Mouse (Mus musculus) forebrain, embryonic 12.5 days (tissue): ENCODE data around the gene Klb. TPM values are rescaled to one million over a fixed set of nuclear protein-coding genes. Genes with fewer than 3 reads are reported as not detected.

Source experiments
- ATAC-seq: fragments of 200-750 bp; cut with Nextera tagmentation; 2 replicates; pipeline ENCODE4 v1.8.0; 2017; ENCODE audit warnings: moderate TSS enrichment; ENCODE audit not compliant: low FRiP score
- H3K27ac ChIP-seq: fragments of 300-500 bp; sonication (generic); 2 replicates; pipeline ENCODE4 v1.5.1; 2016; ENCODE audit warnings: mild to moderate bottlenecking
- H3K27me3 ChIP-seq: fragments of 300-500 bp; sonication (generic); 2 replicates; pipeline ENCODE4 v1.6.1; 2016; ENCODE audit warnings: mild to moderate bottlenecking
- H3K36me3 ChIP-seq: fragments of 300-500 bp; sonication (generic); replicated peaks from 2 replicates; pipeline ENCODE4 v1.6.1; 2016; ENCODE audit warnings: mild to moderate bottlenecking
- H3K4me1 ChIP-seq: fragments of 300-500 bp; sonication (generic); 2 replicates; pipeline ENCODE4 v1.6.1; 2016
- H3K4me2 ChIP-seq: fragments of 300-500 bp; sonication (generic); 2 replicates; pipeline ENCODE4 v1.6.1; 2016; ENCODE audit warnings: mild to moderate bottlenecking, moderate library complexity
- H3K4me3 ChIP-seq: fragments of 300-500 bp; sonication (generic); replicated peaks from 2 replicates; pipeline ENCODE4 v1.5.1; 2016; ENCODE audit warnings: mild to moderate bottlenecking
- H3K9ac ChIP-seq: fragments of 300-500 bp; sonication (generic); 2 replicates; pipeline ENCODE4 v1.6.1; 2016; ENCODE audit warnings: mild to moderate bottlenecking
- H3K9me3 ChIP-seq: fragments of 300-500 bp; sonication (generic); 2 replicates; pipeline ENCODE4 v1.6.1; 2016
- WGBS: fragments of 180-500 bp; shearing (Covaris S2); methylation state at CpG from one replicate; pipeline ENCODE4 v1.1.7; 2016; 5-methylcytosine and 5-hydroxymethylcytosine counted together
- polyA plus RNA-seq: library from polyadenylated mRNA; unstranded; fragments of >200 nt; fragmentation: Nextera tagmentation; extraction: Ambion mirVana; gene quantifications from 2 replicates; pipeline ENCODE4 v1.2.1, GENCODE M21; 2016

Gene Klb
- polyA plus RNA-seq, 1 experiment from 2014 or later, result 0.13 TPM

DNA sequence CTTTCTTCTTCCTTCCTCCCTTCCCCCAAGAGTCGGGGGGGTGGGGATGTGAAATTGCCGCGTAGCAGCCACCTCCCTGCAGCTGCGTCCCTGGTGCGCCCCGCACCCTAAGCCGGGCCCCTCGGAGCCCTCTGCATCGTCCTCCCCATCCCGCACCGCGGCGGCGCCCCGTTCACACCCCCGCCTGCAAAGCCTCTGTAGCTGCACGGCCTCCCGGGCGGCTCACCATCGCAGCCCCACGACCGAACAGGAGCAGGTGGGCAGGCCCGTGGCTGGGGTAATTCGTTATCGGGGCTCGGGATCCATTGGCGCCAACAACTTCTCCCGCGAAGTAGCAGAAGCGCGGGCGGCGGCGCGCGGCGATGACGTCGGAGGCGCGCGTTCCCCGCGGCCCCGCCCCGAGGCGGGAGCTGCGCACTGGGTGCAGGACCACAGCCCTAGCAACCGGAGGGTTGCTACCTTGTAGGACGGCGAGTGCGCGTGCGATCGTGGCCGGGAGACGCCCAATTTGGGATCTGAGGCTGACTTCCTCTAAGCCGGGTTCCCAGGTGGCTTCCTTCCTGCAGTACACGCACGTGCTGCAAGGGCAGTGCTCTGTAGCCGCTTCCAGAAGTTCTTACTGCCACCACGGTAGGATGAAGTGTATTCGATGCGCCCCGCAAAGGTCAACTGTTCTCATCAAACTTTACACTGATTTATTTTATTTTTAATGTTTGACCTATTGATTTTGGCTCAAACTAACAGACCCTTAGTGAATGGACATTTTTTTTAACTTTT, 12.6 kb upstream of the Klb start, which contains the start of gene Rfc1:
TSS of gene Rfc1 (minus strand) at position 373 of the 777 bp plus-strand sequence.
- peak; percentile 97 for ATAC-seq
- H3K9me3 ChIP-seq, result no peaks in the 10 kb centered on the region
- 0 out of 2 replicates have a peak, but pooled peaks cover 6% of the 10 kb centered on the region for H3K36me3 ChIP-seq
- no peaks in the 10 kb centered on the region for H3K27me3 ChIP-seq
- H3K4me1 ChIP-seq, result peaks cover 10% of the 10 kb centered on the region; the same call in 1 of the 2 replicates
- H3K4me3 ChIP-seq, result peak within 1 kb of the TSS; percentile 53
- peak within 1 kb of the TSS; percentile 71 for H3K9ac ChIP-seq
- WGBS, result under 1% methylated on average over 65 of the region's 65 CpGs
- peak within 1 kb of the TSS; percentile 33; the same call in 1 of the 2 replicates for H3K27ac ChIP-seq
- H3K4me2 ChIP-seq, result peak within 1 kb of the TSS; percentile 66

- Histone ChIP-seq H3K27ac (no peak overlapping the region), H3K4me2 (peak overlapping the region; percentile 66)
- 19% methylated on average over 4 of the region's 4 CpGs for WGBS
Measured at GRCm38 (mm10) chr5:65336075-65336355, 12.1 kb upstream of the Klb start.

GRCm38 (mm10) chr5:65338394-65338793, 9.7 kb upstream of the Klb start:
- Histone ChIP-seq H3K4me1 (peaks cover 10% of the 10 kb centered on the region; the same call in 1 of the 2 replicates), H3K27ac (no peak overlapping the region), H3K4me3 (no peak overlapping the region), H3K9ac (no peak overlapping the region), H3K27me3 (no peaks in the 10 kb centered on the region), H3K4me2 (no peak overlapping the region), H3K9me3 (no peaks in the 10 kb centered on the region), H3K36me3 (no peaks in the 10 kb centered on the region)
- WGBS, result 80% methylated on average over 6 of the region's 6 CpGs
- no peak for ATAC-seq

More at GRCm38 (mm10) chr5:65336075-65336355, 12.1 kb upstream of the Klb start:
- peaks cover 10% of the 10 kb centered on the region; the same call in 1 of the 2 replicates for H3K4me1 ChIP-seq
- H3K4me3 ChIP-seq, result peak overlapping the region; percentile 53
- H3K9me3 ChIP-seq, result no peaks in the 10 kb centered on the region
- H3K27me3 ChIP-seq, result no peaks in the 10 kb centered on the region
- no peak overlapping the region for H3K9ac ChIP-seq
- peak; percentile 27 for ATAC-seq
- 0 out of 2 replicates have a peak, but pooled peaks cover 6% of the 10 kb centered on the region for H3K36me3 ChIP-seq

- H3K4me3 ChIP-seq, result no peak overlapping the region
- no peak overlapping the region for H3K4me2 ChIP-seq
- peaks cover 6% of the 10 kb centered on the region; the same call in 1 of the 2 replicates for H3K4me1 ChIP-seq
- H3K9me3 ChIP-seq, result no peaks in the 10 kb centered on the region
- ATAC-seq, result no peak
- no peaks in the 10 kb centered on the region for H3K36me3 ChIP-seq
- no peaks in the 10 kb centered on the region for H3K27me3 ChIP-seq
- no peak overlapping the region for H3K27ac ChIP-seq
- H3K9ac ChIP-seq, result no peak overlapping the region
- WGBS, result 66% methylated on average over 4 of the region's 4 CpGs
Measured at GRCm38 (mm10) chr5:65340167-65340566, 7.9 kb upstream of the Klb start.

GRCm38 (mm10) chr5:65350508-65350907, 2.4 kb downstream of the Klb start:
- H3K9ac ChIP-seq, result no peak overlapping the region
- 75% methylated on average over 10 of the region's 10 CpGs for WGBS
- H3K9me3 ChIP-seq, result peaks cover 4% of the 10 kb centered on the region; the same call in 1 of the 2 replicates
- 0 out of 2 replicates have a peak, but pooled peaks cover 3% of the 10 kb centered on the region for H3K4me1 ChIP-seq
- no peak for ATAC-seq
- H3K4me3 ChIP-seq, result no peak overlapping the region
- H3K4me2 ChIP-seq, result no peak overlapping the region
- H3K36me3 ChIP-seq, result no peaks in the 10 kb centered on the region
- no peaks in the 10 kb centered on the region for H3K27me3 ChIP-seq
- no peak overlapping the region for H3K27ac ChIP-seq

DNA sequence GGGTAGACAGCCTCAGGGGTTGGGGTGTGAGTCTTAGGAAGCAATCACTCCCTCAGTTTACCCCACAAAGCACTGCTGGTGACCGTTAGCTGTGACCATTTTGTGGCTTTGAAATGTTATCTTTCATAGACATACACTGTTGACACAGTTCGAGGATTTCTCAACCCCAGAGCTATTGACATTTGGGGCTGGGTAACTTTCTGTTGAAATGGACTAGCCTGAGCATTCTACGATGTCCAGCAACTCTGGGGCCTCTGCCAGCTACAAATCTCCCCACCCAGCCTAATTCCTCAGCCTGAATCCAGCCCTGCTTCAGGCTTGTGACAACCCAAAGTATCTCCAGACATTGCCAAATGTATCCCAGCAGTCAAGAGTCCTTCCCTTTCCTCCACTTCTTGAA, 6.0 kb downstream of the Klb start:
- Histone ChIP-seq H3K4me3 (no peak overlapping the region), H3K9me3 (peaks cover 4% of the 10 kb centered on the region; the same call in 1 of the 2 replicates), H3K36me3 (no peaks in the 10 kb centered on the region), H3K4me1 (no peaks in the 10 kb centered on the region), H3K4me2 (no peak overlapping the region), H3K27me3 (no peaks in the 10 kb centered on the region), H3K27ac (no peak overlapping the region), H3K9ac (no peak overlapping the region)
- no peak for ATAC-seq
- 92% methylated on average over 3 of the region's 3 CpGs for WGBS

- no peak overlapping the region for H3K4me2 ChIP-seq
- no peak overlapping the region for H3K27ac ChIP-seq
- H3K9me3 ChIP-seq, result peaks cover 4% of the 10 kb centered on the region; the same call in 1 of the 2 replicates
- H3K4me3 ChIP-seq, result no peak overlapping the region
- WGBS, result 77% methylated on average over 5 of the region's 5 CpGs
- no peak for ATAC-seq
- H3K9ac ChIP-seq, result no peak overlapping the region
- H3K36me3 ChIP-seq, result no peaks in the 10 kb centered on the region
- no peaks in the 10 kb centered on the region for H3K4me1 ChIP-seq
- no peaks in the 10 kb centered on the region for H3K27me3 ChIP-seq
Measured at GRCm38 (mm10) chr5:65354985-65355384, 6.9 kb downstream of the Klb start.

- H3K4me2 ChIP-seq, result no peak overlapping the region
- no peaks in the 10 kb centered on the region for H3K27me3 ChIP-seq
- ATAC-seq, result no peak
- H3K27ac ChIP-seq, result no peak overlapping the region
- no peaks in the 10 kb centered on the region for H3K36me3 ChIP-seq
- H3K9me3 ChIP-seq, result peaks cover 4% of the 10 kb centered on the region; the same call in 1 of the 2 replicates
- WGBS, result 88% methylated on average over 6 of the region's 6 CpGs
- no peak overlapping the region for H3K4me3 ChIP-seq
- H3K9ac ChIP-seq, result no peak overlapping the region
- no peaks in the 10 kb centered on the region for H3K4me1 ChIP-seq
Measured at GRCm38 (mm10) chr5:65356851-65357250, 8.7 kb downstream of the Klb start.

DNA sequence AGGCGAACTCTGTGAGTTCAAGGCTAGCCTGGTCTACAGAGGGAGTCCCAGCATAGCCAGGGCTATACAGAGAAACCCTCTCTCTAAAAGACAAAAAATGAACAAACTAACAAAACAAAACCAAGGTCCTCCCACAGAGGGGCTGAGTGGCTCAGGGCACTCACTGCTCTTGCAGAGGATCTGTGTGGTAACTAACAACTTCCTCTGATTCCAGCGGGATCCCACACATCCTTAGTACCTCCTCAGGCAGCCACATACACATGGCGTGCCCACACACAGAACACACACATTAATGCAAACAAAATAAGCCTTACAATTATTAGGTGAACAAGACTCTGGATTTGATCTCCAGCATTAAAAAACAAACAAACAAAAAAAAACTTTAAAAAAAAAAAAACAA, 9.7 kb downstream of the Klb start:
- ATAC-seq, result no peak
- peaks cover 4% of the 10 kb centered on the region; the same call in 1 of the 2 replicates for H3K9me3 ChIP-seq
- H3K27ac ChIP-seq, result no peak overlapping the region
- 85% methylated on average over 3 of the region's 3 CpGs for WGBS
- no peak overlapping the region for H3K9ac ChIP-seq
- no peak overlapping the region for H3K4me3 ChIP-seq
- no peaks in the 10 kb centered on the region for H3K27me3 ChIP-seq
- no peaks in the 10 kb centered on the region for H3K36me3 ChIP-seq
- H3K4me1 ChIP-seq, result no peaks in the 10 kb centered on the region
- no peak overlapping the region for H3K4me2 ChIP-seq

DNA sequence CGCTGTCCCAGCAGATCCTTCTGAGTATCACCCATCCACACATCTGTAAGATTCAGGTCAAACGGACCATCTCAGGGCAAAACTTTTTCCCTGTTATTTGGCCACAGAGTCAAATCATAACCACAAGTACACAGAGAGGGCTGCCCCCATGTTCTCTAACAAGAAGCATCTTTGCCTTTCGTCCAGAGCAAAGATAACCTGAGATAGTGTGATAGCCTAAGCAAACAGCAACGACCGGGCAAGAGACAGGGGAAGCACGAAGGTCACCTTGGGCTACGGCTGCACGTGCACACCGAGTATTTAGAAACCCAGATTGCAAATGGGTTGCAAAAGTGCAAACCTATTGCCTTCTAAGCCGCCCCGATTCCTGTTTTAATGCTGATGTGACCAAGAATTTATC, 19.7 kb downstream of the Klb start:
- Histone ChIP-seq H3K4me3 (no peak overlapping the region), H3K4me2 (no peak overlapping the region), H3K27me3 (no peaks in the 10 kb centered on the region), H3K4me1 (no peaks in the 10 kb centered on the region), H3K9ac (no peak overlapping the region), H3K36me3 (no peaks in the 10 kb centered on the region), H3K9me3 (no peaks in the 10 kb centered on the region), H3K27ac (no peak overlapping the region)
- no peak for ATAC-seq
- 93% methylated on average over 11 of the region's 11 CpGs for WGBS

GRCm38 (mm10) chr5:65371551-65371950, 23.4 kb downstream of the Klb start:
- Histone ChIP-seq H3K36me3 (no peaks in the 10 kb centered on the region), H3K4me1 (no peaks in the 10 kb centered on the region)
- 97% methylated on average over 7 of the region's 7 CpGs for WGBS

GRCm38 (mm10) chr5:65374746-65375145, 26.6 kb downstream of the Klb start:
- H3K4me1 ChIP-seq, result no peaks in the 10 kb centered on the region
- ATAC-seq, result no peak
- no peaks in the 10 kb centered on the region for H3K27me3 ChIP-seq
- H3K36me3 ChIP-seq, result no peaks in the 10 kb centered on the region
- no peak overlapping the region for H3K9ac ChIP-seq
- H3K27ac ChIP-seq, result no peak overlapping the region
- no peaks in the 10 kb centered on the region for H3K9me3 ChIP-seq
- 91% methylated on average over 7 of the region's 7 CpGs for WGBS
- H3K4me2 ChIP-seq, result no peak overlapping the region
- H3K4me3 ChIP-seq, result no peak overlapping the region

More at GRCm38 (mm10) chr5:65371551-65371950, 23.4 kb downstream of the Klb start:
- ATAC-seq, result no peak
- Histone ChIP-seq H3K4me3 (no peak overlapping the region), H3K9ac (no peak overlapping the region), H3K4me2 (no peak overlapping the region), H3K9me3 (no peaks in the 10 kb centered on the region), H3K27ac (no peak overlapping the region), H3K27me3 (no peaks in the 10 kb centered on the region)

DNA sequence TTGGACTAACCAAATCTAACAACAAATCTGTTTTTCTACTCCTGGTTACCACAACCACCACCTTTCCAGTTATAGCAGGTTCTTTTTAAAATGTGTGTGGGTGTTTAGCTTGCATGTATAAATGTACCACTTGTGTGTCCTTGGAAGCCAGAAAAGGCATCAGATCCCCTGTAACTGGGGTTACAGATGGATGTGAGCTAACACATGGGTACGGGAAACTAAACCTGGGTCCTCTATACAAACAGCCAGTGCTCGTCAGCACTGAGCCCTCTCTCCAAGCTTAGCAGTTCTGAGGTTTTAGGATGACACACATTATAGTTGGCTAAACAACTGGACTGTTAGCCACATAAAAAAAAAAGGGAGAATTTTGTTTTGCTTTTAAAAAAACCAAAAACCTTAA, 37.6 kb downstream of the Klb start:
- no peak overlapping the region for H3K9ac ChIP-seq
- H3K27ac ChIP-seq, result no peak overlapping the region
- peaks cover 36% of the 10 kb centered on the region for H3K36me3 ChIP-seq
- H3K27me3 ChIP-seq, result no peaks in the 10 kb centered on the region
- no peak for ATAC-seq
- H3K4me2 ChIP-seq, result no peak overlapping the region
- 75% methylated on average over 2 of the region's 2 CpGs for WGBS
- no peaks in the 10 kb centered on the region for H3K9me3 ChIP-seq
- H3K4me3 ChIP-seq, result no peak overlapping the region
- peaks cover 20% of the 10 kb centered on the region for H3K4me1 ChIP-seq
